Mouse (Mus musculus): ENCODE data around the gene Calm2.

Calm2 gene

DNA sequence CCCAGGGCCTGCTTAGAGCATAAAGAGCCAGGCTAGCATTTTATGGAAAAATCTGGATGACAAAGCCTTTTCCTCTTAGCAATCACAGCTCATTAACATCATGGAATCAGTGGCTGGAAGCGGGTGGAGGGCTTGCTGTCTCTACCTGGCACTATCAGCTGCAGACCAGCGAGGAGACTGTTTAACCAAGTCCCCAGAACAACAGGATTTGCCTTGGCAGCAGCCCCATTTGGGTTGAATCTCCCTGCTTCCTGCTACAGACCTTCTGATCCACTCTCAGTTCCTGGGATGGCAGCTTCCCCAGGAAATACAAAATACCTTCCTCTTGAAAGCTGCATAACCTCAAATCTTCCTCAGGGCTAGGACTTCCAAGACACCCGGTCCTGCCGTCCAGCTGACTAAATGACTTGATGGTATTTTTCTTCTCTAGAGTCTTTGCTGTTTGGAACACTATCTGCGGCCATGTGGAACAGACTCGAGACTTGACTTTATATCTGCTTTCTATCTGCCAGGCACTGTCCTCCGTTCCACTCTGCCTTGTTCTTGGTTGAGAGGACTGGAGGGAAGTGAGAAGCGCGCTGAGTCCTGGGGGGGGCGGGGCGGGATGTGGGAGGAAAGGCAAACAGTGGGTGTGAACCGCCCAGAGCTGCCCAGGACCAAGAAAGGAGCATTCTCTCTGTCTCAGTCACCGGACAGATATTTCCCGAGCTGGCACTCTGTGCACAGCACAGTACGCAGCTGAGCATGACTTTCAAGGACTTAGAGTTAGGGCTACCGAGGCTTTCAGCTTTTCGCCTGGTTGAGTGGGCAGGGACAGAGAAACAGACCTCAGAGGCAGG lies 12.4 kb upstream of the Calm2 start:
- peak in 1 of 2 experiments; percentile 25 for DNase-seq

- DNase-seq = no peak
These were observed 11.2 kb upstream of the Calm2 start for GRCm38 (mm10) chr17:87457961-87458360.

- DNase-seq = no peak
These were observed 7.4 kb upstream of the Calm2 start for GRCm38 (mm10) chr17:87454121-87454520.

DNA sequence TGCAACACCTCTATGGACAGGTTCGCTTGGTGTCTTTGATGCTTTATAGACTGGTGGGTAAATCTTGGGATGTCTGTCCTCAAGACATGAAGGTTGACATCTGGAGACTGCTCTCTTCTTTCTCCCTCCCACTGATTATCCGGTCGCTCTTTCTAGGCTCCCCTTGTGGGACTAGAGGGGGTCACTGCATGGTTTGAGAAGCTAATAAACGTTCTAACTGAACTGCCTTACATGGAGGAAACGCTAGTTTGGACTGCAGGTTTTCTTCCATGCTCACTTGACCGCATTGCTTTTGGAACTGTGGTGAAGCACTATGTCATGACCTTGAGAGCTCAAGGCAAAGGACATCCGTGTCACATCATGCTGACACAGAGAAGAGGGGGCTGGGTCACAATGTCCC lies 6.6 kb upstream of the Calm2 start:
- no peak for DNase-seq

DNA sequence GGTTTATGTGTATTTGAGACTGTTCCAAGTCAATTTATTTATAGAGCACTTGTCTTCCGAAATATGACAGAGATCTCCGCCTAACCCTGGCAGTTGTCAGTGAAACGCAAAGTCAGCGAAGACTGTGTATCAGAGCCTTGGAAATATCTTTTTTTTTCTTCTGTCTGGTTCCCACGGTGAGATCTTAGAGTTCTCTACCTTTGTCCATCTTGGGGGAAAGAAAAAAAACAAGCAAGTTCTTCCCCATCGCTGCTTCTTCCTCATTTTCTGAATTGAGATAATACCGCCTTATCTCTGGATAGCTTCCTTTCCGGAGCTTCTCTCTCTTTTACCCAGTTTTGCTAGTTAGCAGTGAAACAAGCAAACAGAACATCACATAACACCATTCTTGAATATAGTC lies 2.1 kb upstream of the Calm2 start:
- no peak for DNase-seq

GRCm38 (mm10) chr17:87448339-87448738 lies 1.6 kb upstream of the Calm2 start:
- no peak for DNase-seq

DNA sequence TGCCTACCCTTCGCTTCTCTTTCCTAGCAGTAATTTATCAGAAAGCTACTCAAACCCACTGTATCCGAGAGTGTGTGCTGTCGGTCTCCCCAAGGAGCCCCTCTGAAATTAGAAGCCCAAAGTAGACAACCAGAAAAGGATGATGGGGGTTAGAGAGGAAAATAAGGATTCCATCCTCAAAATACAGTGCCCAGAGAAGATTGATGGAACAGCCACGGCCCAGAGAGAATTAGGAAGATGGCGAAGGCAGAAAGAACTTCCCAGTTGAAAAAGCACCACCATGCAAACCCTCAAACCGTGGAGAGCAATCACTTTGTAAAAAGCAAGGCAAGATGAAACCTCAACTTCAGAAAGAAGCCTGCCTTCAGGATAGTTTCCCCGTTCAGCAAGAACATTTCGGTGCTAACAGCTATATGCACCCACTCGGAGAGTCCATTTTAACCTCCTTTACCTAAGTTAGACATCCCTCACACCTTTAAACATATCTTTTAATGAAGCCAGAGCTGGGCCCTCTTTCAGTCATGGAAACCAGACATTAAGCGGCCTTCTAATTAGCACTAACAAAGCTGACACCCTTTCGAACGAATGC lies 971 bp upstream of the Calm2 start:
- no peak for DNase-seq

- peak; percentile 59 to 65 for DNase-seq
These were observed 593 bp downstream of the Calm2 start for GRCm38 (mm10) chr17:87445917-87446766.

- DNase-seq = no peak
These were observed 1.3 kb downstream of the Calm2 start for GRCm38 (mm10) chr17:87445337-87445916.

GRCm38 (mm10) chr17:87444763-87445162 lies 2.0 kb downstream of the Calm2 start:
- no peak for DNase-seq

DNA sequence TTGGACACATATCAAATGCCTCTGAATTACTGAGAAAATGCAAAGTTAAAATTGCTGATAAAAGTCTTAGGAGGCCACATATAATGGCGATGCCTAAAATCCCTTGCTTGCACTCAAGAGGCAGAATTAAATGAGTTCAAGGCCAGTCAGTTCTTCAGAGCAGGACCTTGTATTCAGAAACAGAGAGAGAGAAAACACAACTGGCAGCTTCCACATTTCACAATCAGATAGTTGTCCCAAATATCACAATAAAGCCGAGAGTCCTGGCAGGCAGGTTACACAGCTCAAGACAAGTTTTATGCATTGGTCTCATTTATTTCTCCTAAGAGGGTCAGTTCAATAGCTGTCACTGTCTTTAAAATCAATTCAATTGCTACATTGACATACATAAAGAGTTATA lies 5.2 kb downstream of the Calm2 start:
- DNase-seq = no peak

DNA sequence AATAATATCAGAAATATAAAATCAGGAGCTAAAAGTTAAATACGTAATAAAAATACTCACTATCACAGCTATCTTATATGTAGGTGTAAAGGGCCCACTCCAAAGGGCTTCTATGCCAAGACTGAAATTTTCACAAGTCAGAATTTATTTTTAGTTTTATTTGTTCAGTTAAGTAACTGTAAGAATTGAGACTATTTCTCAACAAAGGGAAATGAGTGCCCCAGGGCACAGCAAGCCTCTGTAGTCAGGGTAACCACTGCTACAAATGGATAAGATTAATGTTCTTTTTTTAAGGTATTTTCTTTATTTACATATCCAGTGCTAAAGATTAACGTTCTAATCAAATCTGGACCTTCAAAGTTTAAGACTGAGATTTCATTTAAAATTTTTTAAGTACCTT lies 7.3 kb downstream of the Calm2 start:
- no peak for DNase-seq

DNA sequence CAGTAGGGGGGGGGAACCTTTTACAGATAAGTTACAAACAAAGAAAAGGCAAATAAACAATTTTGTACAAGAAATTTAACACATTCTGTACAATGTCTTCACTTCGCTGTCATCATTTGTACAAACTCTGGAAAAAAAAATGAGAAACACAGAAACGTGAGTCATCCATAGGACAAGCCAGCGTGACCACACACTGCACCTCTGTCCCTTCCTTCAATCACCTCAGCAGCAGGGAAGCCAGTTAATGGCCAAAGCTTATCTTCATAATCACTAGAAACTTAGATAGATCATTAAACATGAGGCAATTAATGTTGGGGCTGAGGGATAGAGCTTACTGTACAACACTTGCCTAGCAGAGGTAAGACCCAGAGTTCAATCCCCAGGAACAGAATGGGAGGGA lies 12.8 kb downstream of the Calm2 start:
- no peak for DNase-seq

- no peak for DNase-seq
These were observed 14.0 kb downstream of the Calm2 start for GRCm38 (mm10) chr17:87432743-87433142.

GRCm38 (mm10) chr17:87432314-87432713 lies 14.4 kb downstream of the Calm2 start:
- DNase-seq = no peak

- no peak for DNase-seq
These were observed 17.3 kb downstream of the Calm2 start for GRCm38 (mm10) chr17:87429431-87429830.

GRCm38 (mm10) chr17:87427511-87427910 lies 19.2 kb downstream of the Calm2 start, which contains the start of gene Stpg4:
TSS of gene Stpg4 (minus strand) at chr17:87427741.
- DNase-seq = no peak

DNA sequence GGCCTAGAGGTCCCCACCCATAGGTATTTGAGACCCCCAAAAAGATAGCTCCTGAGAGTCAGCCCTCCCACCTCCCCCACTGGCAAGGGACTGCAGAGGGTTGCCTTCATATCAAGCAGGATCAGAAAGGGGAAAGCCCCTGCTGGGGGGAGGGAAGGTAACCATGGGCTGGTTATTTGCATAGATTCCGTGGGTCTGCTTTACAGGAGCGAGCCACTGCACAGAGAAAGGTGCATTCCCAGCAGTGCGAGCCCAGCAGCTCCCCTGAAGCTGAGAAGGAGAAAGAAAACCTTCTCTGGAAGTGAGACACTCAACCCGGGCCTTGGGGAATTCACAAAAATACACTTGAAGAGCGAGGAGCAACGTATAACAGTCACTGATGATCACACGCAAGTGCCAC lies 28.7 kb downstream of the Calm2 start:
- no peak for DNase-seq

GRCm38 (mm10) chr17:87406646-87407045 lies 40.1 kb downstream of the Calm2 start:
- DNase-seq = no peak

DNA sequence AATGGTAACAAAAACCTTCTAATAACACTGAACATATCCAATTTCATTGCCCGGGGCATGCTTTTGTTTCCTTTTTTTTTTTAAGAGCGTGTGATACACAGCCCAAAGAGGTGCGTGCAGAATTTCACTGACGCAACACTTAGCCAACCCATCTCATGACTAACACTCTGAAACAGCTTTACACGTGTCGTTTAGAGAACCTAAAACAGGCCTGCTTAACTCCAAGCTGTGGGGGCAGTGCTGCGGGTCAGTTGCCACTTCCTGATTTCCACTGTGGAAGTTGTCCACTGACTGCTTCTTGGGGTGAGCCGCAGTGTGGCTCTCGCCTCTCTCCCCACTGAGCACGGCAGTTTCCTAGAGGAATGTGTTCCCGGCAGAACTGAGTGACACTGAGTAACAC lies 41.2 kb downstream of the Calm2 start:
- DNase-seq = no peak

DNA sequence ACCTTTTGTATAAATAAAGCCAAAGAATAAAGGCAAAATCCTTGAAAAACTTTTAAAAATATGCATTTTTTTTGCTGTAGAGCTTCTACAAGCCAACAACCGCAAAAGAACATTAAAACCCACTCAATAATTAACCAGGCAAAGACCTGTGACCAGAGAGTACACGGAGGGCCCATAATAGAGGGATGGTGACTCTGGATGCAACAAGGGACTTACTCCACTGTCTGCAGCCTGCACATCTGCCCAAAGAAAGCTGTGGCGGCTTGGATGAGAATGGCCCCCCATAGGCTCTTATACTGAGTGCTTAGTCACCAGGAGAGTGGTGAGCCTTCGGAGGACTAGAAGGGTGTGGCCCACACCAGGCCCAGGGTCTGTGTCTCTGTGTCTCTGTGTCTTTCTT lies 43.3 kb downstream of the Calm2 start:
- no peak for DNase-seq

DNA sequence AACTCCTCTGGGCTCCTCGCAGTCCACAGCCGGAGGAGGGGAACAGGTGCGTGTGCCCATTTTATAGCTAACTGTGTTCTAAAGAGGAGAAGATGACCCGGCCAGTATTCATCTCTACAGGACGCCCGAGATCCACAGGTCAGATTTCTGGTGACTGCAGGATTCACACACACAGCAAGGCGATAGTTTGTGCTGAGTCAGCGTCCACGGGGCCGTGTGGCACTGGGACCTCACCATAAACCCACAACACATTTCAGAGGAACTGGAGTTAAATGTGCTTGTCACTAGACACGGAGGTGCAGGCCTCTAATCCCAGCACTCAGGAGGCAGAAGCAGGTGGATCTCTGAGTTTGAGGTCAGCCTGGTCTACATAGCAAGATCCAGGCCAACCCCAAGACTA lies 44.3 kb downstream of the Calm2 start:
- DNase-seq = no peak

DNA sequence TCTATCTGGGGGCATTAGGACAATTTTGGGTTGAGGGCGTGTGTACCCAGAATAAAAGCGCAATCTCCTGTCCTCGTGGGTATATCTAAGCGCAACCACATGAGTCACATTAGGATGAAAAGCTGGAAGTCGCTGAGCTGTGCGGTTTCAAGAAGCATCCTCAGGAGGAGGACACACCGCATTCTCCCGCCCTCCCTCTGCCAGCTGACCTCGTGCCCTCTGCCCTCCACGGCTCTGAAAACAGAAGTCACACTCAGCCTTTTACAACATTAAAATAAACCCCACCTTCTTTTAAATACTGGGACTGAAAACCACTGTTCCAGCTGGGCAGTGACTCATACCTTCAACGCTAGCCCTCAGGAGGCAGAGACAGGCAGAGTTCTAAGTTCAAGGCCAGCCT lies 49.6 kb downstream of the Calm2 start:
- no peak for DNase-seq

Data from spleen, adult 18-20 months (tissue).